Mouse (Mus musculus) frontal cortex, adult 2 months (tissue): ENCODE data around the gene Rab19. TPM values are rescaled to one million over a fixed set of nuclear protein-coding genes. Genes with fewer than 3 reads are reported as not detected.
"Not testable (repeated sequence)": the region's sequence is repeated elsewhere in the genome, so short reads cannot be mapped to it uniquely, and the experiment has no call there.

Source experiments
- DNase-seq, 2 experiments: peaks; one replicate each; pipeline ENCODE4 v3.0.0; 2022; ENCODE audit warnings: low spot score in 1 of 2; ENCODE audit errors: extremely low spot score in 1 of 2
- polyA plus RNA-seq: library from polyadenylated mRNA; depleted of rRNA; stranded (reverse); fragments of >200 nt; gene quantifications from 2 replicates; pipeline ENCODE4 v1.2.3, GENCODE M21; 2012; rRNA removed

Rab19 gene
- polyA plus RNA-seq, 1 experiment, result 0.22 TPM

DNA sequence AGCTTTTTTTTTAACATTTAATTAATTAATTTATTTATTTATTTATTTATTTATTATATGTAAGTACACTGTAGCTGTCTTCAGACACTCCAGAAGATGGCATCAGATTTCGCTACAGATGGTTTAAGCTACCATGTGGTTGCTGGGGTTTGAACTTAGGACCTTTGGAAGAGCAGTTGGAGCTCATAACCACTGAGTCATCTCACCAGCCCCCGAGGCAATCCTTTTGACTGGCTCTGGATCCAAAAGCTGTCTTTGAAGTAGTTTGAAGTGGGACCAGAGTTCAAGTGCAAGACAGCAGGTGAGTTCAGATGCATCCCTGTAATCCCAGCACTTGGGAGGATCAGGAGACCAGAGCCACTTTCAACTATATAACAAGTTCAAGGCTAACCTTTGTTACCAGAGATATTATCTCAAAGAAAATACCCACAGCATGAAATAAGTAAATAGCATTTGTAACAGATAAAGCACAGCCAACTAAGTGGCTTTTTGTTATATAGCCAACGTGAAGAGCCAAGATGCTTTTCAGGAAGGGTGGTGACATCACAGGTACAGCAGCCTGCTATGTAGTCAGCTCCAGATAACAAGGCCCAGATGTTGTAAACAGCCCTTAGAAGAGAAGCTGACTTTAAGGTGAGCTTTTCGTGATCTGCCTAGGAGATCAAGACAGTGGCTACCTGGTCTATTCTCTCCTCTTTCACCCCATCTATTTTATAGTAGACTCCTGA lies 46.5 kb downstream of the Rab19 start:
- DNase-seq, result no peak

DNA sequence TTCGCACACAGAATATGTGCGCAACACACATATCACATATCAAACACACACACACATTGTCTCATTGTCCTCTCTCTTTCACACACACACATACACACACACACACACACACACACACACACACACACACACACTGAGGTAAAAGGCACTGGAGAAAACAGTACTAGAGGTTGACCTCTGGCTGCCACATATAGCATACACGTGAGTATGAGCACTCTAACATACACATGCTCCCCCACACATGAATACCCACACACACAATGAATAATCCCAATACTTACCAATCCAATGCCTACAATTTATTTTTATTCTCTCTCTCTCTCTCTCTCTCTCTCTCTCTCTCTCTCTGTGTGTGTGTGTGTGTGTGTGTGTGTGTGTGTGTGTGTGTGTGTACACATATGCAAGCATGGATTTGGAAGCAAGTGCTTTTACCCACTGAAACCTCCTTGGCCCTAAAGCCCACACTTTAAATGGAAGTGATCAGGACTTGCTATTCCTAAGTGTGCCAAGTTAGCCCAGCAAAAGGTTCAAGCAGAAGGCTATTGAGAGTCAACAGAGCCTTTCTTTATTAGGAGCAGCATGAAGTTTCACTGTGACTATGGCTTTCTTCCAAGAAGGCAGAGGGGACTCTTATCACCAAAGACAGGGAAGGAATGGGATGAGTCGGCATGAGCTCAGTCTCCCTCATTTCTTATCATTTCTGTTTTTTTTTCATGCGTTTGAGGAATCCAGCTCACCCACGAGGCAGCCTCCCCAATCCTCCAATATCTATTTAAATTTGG lies 48.2 kb downstream of the Rab19 start:
- DNase-seq, result no peak

DNA sequence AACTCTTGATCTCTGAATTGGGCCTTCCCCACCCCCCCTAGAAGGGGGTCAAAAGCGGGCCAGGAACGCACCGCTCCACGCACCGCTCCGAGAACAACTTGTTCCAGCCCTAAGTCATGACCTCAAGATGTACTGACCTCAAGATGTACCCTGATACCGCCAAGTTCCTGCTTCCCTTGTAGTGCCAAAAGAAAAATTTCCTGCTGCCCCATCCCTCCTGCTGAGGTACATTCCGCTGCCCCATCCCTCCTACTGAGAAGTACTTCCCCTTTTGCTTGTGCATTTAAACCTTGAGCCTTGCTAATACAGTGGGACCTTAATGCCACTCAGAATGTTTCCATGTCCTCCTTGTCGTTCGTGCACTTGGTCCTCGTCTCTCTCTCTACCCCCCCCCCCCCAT lies 49.7 kb downstream of the Rab19 start:
- DNase-seq, result no peak

DNA sequence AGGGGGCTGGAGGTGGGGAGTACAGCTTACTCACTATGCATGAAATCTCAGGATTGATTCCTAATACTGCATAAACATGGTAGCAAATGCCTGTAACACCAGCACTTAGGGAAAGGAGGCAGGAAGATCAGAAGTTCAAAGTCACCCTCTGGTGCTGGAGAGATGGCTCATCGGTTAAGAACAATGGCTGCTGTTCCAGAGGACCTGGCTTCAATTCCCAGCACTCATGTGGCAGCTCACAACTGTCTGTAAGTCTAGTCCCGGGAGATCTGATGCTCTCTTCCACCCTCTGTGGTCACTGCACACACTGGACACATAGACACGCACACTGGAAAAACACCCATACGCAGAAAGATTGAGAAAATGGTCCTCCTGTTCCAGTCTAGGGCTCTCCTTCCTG lies 52.2 kb downstream of the Rab19 start:
- no peak for DNase-seq

DNA sequence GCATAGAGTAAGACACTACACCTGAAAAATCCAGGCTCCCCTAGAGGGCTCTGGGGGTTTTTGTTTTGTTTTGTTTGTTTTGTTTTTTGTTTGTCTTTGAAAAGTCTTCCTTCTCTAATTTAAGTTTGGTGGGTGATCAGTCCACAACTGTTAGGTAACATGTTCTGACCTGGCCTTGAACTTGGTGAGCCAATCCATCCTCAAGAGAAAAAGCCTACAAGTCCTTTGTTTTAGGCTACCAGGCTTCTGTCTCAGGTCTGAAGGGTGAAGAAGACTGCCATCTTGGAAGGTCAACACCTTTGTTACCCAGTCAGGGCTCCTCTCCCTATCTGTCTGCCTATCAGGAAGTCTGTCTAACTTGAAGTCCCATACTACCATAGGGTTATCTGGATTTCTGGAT lies 52.7 kb downstream of the Rab19 start:
- no peak for DNase-seq

DNA sequence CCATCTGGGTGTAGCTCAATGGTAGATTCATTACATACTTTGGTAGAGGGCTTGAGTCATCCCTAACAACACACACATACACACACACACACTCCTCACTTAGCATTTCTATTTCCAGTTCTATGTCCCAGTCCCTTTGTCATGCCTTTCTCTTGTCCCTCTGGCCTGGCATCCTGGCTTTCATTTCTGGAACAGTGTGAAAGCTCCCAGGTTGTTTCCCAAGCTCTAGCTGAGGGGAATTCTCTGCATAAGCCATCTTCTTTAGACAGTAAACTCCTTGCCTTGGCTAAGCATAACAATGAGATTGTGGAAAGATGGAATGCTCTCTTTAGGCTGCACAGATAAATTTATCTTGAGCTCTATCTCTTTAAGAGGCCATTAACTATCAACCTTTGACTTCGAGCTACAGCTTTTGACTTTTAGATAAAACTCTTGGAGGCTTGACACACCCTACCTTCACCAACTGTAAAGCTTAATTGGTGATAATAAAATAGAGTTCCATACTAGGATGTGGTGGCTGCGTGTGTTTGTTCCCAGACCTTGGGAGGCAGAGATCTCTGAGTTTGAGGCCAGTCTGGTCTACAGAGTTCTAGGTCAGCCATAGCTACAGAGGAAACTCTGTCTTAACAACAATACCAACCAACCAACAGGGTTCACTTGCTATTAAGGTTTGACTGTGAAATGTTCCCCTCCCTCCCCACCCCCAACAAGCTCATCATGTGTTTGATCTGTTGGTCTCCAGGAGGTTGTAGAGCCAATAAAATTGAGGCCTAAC lies 53.3 kb downstream of the Rab19 start:
- DNase-seq, result no peak

DNA sequence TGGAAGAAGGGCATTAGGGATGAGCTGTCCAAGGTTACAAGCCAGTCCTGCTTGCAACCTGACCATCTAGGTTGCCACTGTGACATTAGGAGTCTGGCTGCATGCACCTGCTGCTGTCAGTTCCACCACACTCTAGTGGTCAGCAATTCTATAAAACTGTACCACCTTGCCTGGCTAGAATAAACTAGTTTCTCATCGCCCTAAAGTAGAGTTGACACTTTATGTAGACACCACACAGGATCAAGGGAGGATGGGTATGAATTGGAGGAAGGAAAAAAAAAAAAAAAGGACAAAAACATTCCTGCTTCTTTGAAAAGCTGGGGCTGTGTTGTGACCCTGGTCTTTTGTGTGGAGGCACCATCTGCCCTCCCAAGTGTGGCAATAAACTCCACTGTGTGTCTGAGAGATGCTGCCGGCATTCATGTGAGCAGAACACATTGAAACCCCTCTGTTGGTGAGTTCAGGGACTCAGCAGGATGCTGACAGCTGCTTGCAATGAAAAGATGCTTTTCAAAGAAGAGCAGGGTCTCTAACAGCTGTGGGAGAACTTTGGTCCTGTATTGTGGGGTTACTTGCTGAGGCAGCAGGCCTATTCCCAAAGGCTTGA lies 54.0 kb downstream of the Rab19 start:
- no peak for DNase-seq

DNA sequence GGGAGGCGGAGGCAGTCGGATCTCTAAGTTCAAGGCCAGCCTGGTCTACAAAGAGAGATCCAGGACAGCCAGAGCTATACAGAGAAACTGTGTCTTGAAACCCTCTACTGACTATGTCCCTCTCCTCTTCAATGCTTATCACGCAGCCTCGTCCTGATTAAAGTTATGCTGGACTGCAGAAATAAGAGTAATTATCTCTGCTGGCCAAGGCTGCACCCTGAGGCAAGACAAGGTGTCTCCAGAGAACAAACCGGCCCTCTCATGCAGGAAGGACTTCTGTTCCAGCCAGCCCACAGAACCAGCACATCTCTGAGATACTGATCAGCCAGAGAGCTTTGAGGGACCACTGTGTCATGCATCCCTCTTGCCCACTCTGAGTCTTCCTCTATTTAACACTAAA lies 54.9 kb downstream of the Rab19 start:
- DNase-seq, result no peak

DNA sequence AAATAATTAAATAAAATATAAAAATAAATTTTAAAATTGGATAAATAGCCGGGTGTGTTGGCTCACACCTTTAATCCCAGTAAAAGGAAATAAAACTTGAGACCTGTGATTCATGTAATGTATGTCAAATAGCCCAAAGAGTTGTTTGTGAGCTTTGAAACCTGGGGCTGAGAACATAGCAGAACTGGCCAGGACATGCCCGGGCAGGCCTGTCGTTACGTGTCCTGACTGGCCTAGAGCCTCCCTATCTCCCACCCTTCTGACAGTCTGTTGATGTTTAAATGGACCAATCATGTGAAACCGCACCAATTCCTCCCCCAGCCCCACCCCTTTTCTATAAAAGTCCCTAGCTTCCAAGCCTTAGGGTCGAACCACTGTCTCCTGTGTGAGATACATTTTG lies 56.5 kb downstream of the Rab19 start:
- DNase-seq, result not testable (repeated sequence)

Other genes with a start within 250 kb of the Rab19 start
- 13.2 and 13.3 TPM in 2 replicates for gene Kdm7a, start 174.4 kb upstream of the Rab19 start, polyA plus RNA-seq
- 30.6 and 34.8 TPM in 2 replicates for gene Slc37a3, start 3.5 kb upstream of the Rab19 start, polyA plus RNA-seq
- 102 and 108 TPM in 2 replicates for gene Mkrn1, start 39.3 kb downstream of the Rab19 start, polyA plus RNA-seq
- 21.6 and 24.8 TPM in 2 replicates for gene Dennd2a, start 176.7 kb downstream of the Rab19 start, polyA plus RNA-seq
- gene Adck2, start 192.7 kb downstream of the Rab19 start, polyA plus RNA-seq, result 20.5 and 22.7 TPM in 2 replicates
- gene Gm42420, start 204.6 kb downstream of the Rab19 start, polyA plus RNA-seq, result 0.76 and 2.2 TPM in 2 replicates
- 232 and 247 TPM in 2 replicates for gene Ndufb2, start 211.4 kb downstream of the Rab19 start, polyA plus RNA-seq